Mouse (Mus musculus) intestine, embryonic 16.5 days (tissue): ENCODE data around the gene Olfr1232. TPM values are rescaled to one million over a fixed set of nuclear protein-coding genes. Genes with fewer than 3 reads are reported as not detected.

Experiments used
- ATAC-seq: fragments of 200-750 bp; cut with Nextera tagmentation; 2 replicates; pipeline ENCODE4 v1.8.0; 2017; ENCODE audit warnings: moderate TSS enrichment, moderate library complexity
- H3K27ac ChIP-seq: fragments of 300-500 bp; sonication (generic); 2 replicates; pipeline ENCODE4 v1.5.1; 2014; ENCODE audit warnings: mild to moderate bottlenecking, low read length
- H3K27me3 ChIP-seq: fragments of 300-500 bp; sonication (generic); replicated peaks from 2 replicates; pipeline ENCODE4 v1.6.1; 2014; ENCODE audit warnings: low read length, control low read depth, mixed read lengths; ENCODE audit not compliant: control insufficient read depth, insufficient read depth
- H3K36me3 ChIP-seq: fragments of 300-500 bp; sonication (generic); 2 replicates; pipeline ENCODE4 v1.6.1; 2014; ENCODE audit warnings: low read length, control low read depth; ENCODE audit not compliant: control insufficient read depth, insufficient read depth
- H3K4me1 ChIP-seq: fragments of 300-500 bp; sonication (generic); 2 replicates; pipeline ENCODE4 v1.6.1; 2014; ENCODE audit warnings: low read length, control low read depth, mixed read lengths; ENCODE audit not compliant: control insufficient read depth, insufficient read depth
- H3K4me2 ChIP-seq: fragments of 300-500 bp; sonication (generic); 2 replicates; pipeline ENCODE4 v1.6.1; 2014; ENCODE audit warnings: low read depth, low read length, control low read depth
- H3K4me3 ChIP-seq: fragments of 300-500 bp; sonication (generic); 2 replicates; pipeline ENCODE4 v1.5.1; 2014; ENCODE audit warnings: mild to moderate bottlenecking, low read length
- H3K9ac ChIP-seq: fragments of 300-500 bp; sonication (generic); 2 replicates; pipeline ENCODE4 v1.6.1; 2014; ENCODE audit warnings: low read depth, low read length
- H3K9me3 ChIP-seq: fragments of 300-500 bp; sonication (generic); 2 replicates; pipeline ENCODE4 v1.6.1; 2016; ENCODE audit warnings: low read length, control low read depth; ENCODE audit not compliant: control insufficient read depth
- WGBS: fragments of 180-500 bp; shearing (Covaris S2); extraction: QIAGEN DNeasy Blood & Tissue Kit; methylation state at CpG from one replicate; pipeline ENCODE4 v1.1.7; 2014; 5-methylcytosine and 5-hydroxymethylcytosine counted together
- polyA plus RNA-seq: library from polyadenylated mRNA; unstranded; fragments of >200 nt; fragmentation: Nextera tagmentation; extraction: Ambion mirVana; gene quantifications from 2 replicates; pipeline ENCODE4 v1.2.1, GENCODE M21; 2015

Gene Olfr1232
- not detected in 2 replicates for polyA plus RNA-seq

DNA sequence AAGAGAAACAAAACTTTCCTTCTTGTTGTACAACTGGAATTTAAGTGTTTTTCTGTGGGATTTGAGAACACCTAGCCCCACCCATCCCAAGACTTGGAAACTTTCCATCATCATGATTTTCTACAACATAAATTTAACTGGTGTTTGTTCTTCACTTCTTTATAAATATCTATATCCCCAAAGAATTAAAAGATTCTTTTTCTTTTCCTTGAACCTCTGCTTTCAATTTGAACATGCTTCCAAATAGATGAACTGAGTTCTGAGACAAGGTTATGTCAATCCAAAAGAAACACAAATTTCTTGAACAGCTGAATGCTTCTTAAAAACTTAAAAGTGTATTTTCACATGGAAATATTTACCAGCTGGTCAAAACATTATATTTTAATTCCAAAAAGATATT lies at the start of gene Olfr1232:
Gene Olfr1232, minus strand, starts transcription at position 101 of the 400 bp plus-strand sequence.
- H3K9me3 ChIP-seq, result no peaks in the 10 kb centered on the region
- no peak within 1 kb of the TSS for H3K9ac ChIP-seq
- no peaks in the 10 kb centered on the region for H3K27me3 ChIP-seq
- H3K36me3 ChIP-seq, result no peaks in the 10 kb centered on the region
- no peak within 1 kb of the TSS for H3K4me2 ChIP-seq
- no peak for ATAC-seq
- H3K4me3 ChIP-seq, result no peak within 1 kb of the TSS
- no peaks in the 10 kb centered on the region for H3K4me1 ChIP-seq
- no peak within 1 kb of the TSS for H3K27ac ChIP-seq

- Histone ChIP-seq H3K4me3 (no peak within 1 kb of the TSS), H3K4me1 (no peaks in the 10 kb centered on the region), H3K27ac (no peak within 1 kb of the TSS), H3K27me3 (no peaks in the 10 kb centered on the region), H3K4me2 (no peak within 1 kb of the TSS), H3K36me3 (no peaks in the 10 kb centered on the region), H3K9me3 (no peaks in the 10 kb centered on the region), H3K9ac (no peak within 1 kb of the TSS)
- WGBS, result 86% methylated on average over 4 of the region's 4 CpGs
- no peak for ATAC-seq
These were observed 35.3 kb upstream of the Olfr1232 start, which contains the start of gene Olfr1234 for GRCm38 (mm10) chr2:89364765-89365164. TSS of gene Olfr1234 (minus strand) at chr2:89364865.

DNA sequence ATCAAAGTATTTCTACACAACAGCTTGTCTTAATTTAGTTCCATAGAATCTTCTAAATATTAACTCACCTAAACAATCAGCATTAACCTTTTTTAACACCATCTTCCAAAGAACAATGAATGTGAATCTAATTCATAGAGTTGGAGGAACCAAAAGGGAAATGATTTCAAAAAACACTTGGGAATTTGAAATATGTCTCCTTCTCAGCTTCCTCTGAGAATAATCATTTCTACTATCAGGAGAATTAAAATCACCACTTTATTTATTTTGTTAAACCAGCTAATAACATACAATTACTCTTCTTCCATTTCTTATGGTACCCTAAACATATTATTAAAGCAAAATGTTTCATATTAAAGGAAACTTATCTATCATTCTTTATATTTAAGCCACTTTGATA lies 12.8 kb upstream of the Olfr1232 start, which contains the start of gene Olfr1233:
Gene Olfr1233, minus strand, starts transcription at position 101 of the 400 bp plus-strand sequence.
- H3K4me1 ChIP-seq, result no peaks in the 10 kb centered on the region
- no peaks in the 10 kb centered on the region for H3K9me3 ChIP-seq
- no peak for ATAC-seq
- no peaks in the 10 kb centered on the region for H3K27me3 ChIP-seq
- H3K4me3 ChIP-seq, result no peak within 1 kb of the TSS
- no peak within 1 kb of the TSS for H3K27ac ChIP-seq
- H3K36me3 ChIP-seq, result no peaks in the 10 kb centered on the region
- H3K9ac ChIP-seq, result no peak within 1 kb of the TSS
- no peak within 1 kb of the TSS for H3K4me2 ChIP-seq

GRCm38 (mm10) chr2:89306974-89307373 lies 22.5 kb downstream of the Olfr1232 start, which contains the start of gene Olfr1231:
TSS of gene Olfr1231 (minus strand) at chr2:89307074.
- H3K4me2 ChIP-seq, result no peak within 1 kb of the TSS
- H3K9me3 ChIP-seq, result no peaks in the 10 kb centered on the region
- no peaks in the 10 kb centered on the region for H3K36me3 ChIP-seq
- no peak within 1 kb of the TSS for H3K4me3 ChIP-seq
- WGBS, result 75% methylated on average over 2 of the region's 2 CpGs
- H3K9ac ChIP-seq, result no peak within 1 kb of the TSS
- no peak for ATAC-seq
- H3K27me3 ChIP-seq, result no peaks in the 10 kb centered on the region
- H3K27ac ChIP-seq, result no peak within 1 kb of the TSS
- H3K4me1 ChIP-seq, result no peaks in the 10 kb centered on the region

DNA sequence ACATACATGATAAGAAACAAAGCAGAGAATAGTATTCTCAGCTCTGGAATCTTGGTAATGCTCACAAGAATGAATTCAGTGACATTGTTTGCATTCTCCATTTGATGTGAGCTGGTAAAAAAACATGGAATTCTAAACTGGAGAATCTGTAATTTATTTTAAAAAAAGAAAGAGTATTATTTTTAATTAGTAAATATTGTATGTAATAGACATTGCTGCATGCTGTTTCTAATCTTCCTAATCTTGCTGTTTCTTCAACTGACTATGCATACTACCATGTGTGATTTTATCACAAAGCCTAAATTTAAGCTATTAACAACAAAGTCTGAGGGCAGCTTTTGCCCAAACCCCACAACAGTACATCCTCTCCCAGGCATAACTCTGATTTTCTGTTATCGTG lies 32.3 kb downstream of the Olfr1232 start, which contains the start of gene Olfr1230:
Gene Olfr1230, minus strand, starts transcription at position 101 of the 400 bp plus-strand sequence.
- H3K27ac ChIP-seq, result no peak within 1 kb of the TSS
- WGBS, result 87% methylated on average over 1 of the region's 1 CpGs
- H3K36me3 ChIP-seq, result no peaks in the 10 kb centered on the region
- no peak within 1 kb of the TSS for H3K9ac ChIP-seq
- no peak for ATAC-seq
- H3K9me3 ChIP-seq, result no peaks in the 10 kb centered on the region
- no peaks in the 10 kb centered on the region for H3K27me3 ChIP-seq
- no peak within 1 kb of the TSS for H3K4me3 ChIP-seq
- H3K4me1 ChIP-seq, result no peaks in the 10 kb centered on the region
- H3K4me2 ChIP-seq, result no peak within 1 kb of the TSS

DNA sequence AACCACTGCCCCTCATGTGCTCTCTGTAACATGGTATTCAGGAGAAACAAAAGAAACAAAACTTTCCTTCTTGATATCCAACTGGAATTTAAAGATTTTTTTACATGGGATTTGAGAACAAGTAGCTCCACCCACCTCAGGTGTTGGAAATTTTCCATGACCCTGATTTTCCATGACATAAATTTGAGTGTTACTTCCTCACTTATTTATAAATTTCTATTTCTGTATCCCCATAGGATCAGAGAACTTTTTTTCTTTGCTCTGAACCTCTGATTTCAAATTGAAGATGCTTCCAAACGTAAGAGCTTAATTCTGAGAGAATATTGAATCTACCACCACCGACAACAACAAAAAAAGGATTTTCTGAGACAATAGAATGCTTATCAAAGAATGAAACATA lies 41.6 kb downstream of the Olfr1232 start, which contains the start of gene Olfr1229:
Gene Olfr1229, minus strand, starts transcription at position 101 of the 400 bp plus-strand sequence.
- H3K9me3 ChIP-seq, result no peaks in the 10 kb centered on the region
- no peaks in the 10 kb centered on the region for H3K36me3 ChIP-seq
- no peak within 1 kb of the TSS for H3K4me2 ChIP-seq
- no peaks in the 10 kb centered on the region for H3K27me3 ChIP-seq
- no peak within 1 kb of the TSS for H3K9ac ChIP-seq
- H3K4me1 ChIP-seq, result no peaks in the 10 kb centered on the region
- no peak within 1 kb of the TSS for H3K4me3 ChIP-seq
- no peak within 1 kb of the TSS for H3K27ac ChIP-seq
- no peak for ATAC-seq
- 83% methylated on average over 2 of the region's 2 CpGs for WGBS

Other genes starting within 250 kb of the Olfr1232 start
- gene Olfr1219, start 246.2 kb downstream of the Olfr1232 start, polyA plus RNA-seq, result not detected in 2 replicates
- gene Olfr1220, start 222.8 kb downstream of the Olfr1232 start, polyA plus RNA-seq, result not detected in 2 replicates
- not detected in 2 replicates for gene Olfr1221, start 212.4 kb downstream of the Olfr1232 start, polyA plus RNA-seq
- gene Olfr1222, start 196.6 kb downstream of the Olfr1232 start, polyA plus RNA-seq, result not detected in 2 replicates
- not detected in 2 replicates for gene Olfr1223, start 178.1 kb downstream of the Olfr1232 start, polyA plus RNA-seq
- not detected in 2 replicates for gene Olfr1224-ps1, start 165.6 kb downstream of the Olfr1232 start, polyA plus RNA-seq
- not detected in 2 replicates for gene Olfr1225, start 155.0 kb downstream of the Olfr1232 start, polyA plus RNA-seq
- not detected in 2 replicates for gene Olfr1226, start 129.6 kb downstream of the Olfr1232 start, polyA plus RNA-seq
- not detected in 2 replicates for gene Olfr1228, start 75.6 kb downstream of the Olfr1232 start, polyA plus RNA-seq
- not detected in 2 replicates for gene Olfr1229, start 41.7 kb downstream of the Olfr1232 start, polyA plus RNA-seq
- gene Olfr1230, start 32.4 kb downstream of the Olfr1232 start, polyA plus RNA-seq, result not detected in 2 replicates
- not detected in 2 replicates for gene Olfr1231, start 22.6 kb downstream of the Olfr1232 start, polyA plus RNA-seq
- not detected in 2 replicates for gene Olfr1233, start 12.7 kb upstream of the Olfr1232 start, polyA plus RNA-seq
- not detected in 2 replicates for gene Olfr1234, start 35.2 kb upstream of the Olfr1232 start, polyA plus RNA-seq
- gene Olfr1238, start 80.0 kb upstream of the Olfr1232 start, polyA plus RNA-seq, result not detected in 2 replicates
- not detected in 2 replicates for gene Olfr1239, start 90.7 kb upstream of the Olfr1232 start, polyA plus RNA-seq
- not detected in 2 replicates for gene Olfr1240, start 113.3 kb upstream of the Olfr1232 start, polyA plus RNA-seq
- not detected in 2 replicates for gene Olfr1241, start 157.5 kb upstream of the Olfr1232 start, polyA plus RNA-seq
- gene Olfr1242, start 168.7 kb upstream of the Olfr1232 start, polyA plus RNA-seq, result not detected in 2 replicates
- not detected in 2 replicates for gene Olfr1243, start 201.8 kb upstream of the Olfr1232 start, polyA plus RNA-seq
- gene Olfr1245, start 248.8 kb upstream of the Olfr1232 start, polyA plus RNA-seq, result not detected in 2 replicates